Mouse (Mus musculus): ENCODE data around the gene Arf1.

Arf1 gene

DNA sequence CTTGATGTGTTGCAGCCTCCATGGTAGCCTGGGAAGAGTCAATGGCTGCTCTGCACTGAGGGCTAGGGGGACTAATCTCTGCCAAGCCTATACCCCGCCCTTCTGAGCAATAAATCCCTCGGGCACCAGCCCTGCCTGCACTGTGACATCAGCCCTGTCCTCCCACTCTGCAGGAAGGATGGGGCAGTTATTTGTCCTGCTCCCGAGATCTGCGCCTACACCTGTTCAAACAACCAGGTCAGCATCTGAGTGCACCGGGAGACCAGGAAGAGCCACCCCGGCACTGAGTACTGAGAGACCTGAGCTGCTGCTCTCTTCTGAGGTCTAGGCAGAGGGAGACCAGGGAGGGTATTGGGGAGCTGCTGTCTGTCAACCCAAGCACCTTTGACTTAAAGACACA lies 40.4 kb downstream of the Arf1 start:
- no peak for DNase-seq

DNA sequence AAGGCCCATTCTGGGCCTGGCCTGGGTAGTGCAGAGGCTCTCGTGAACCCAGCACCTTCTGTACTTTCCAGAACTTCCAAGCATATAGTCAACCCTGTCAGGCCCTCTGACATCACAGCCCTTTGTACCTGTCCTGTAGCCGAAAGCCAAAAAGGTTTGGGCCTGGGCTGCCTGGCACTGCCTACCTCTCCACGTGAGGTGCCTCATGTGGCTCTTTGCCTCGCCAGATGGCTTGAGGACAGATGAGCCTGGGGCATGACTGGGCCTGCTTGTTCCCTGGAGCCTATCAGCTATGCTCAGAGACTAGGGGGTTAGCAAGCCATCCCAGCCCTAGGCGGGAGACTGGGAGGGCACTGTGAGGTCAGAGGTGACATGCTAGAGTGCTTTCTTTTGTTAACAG lies 42.6 kb downstream of the Arf1 start:
- no peak for DNase-seq

DNA sequence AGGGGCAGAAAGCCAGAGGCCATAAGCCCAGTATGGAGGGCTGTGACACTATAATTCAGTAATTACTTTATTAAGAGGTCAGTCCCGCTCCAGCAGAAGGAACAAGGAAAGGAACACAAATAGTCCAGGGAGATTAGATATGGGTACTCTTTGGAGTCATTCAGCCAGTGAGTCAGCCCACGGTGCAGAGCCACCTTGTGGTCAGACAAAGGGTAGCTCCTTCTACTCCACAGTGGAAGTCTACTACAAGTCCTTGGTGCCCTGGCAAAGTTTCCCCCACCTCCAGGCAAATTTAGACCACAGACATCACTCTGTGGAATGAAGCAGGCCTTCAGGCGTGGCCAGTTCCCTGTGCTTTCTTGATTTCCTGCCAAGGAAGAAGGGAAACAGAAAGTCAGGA lies 44.2 kb downstream of the Arf1 start:
- DNase-seq = peak; percentile 59

DNA sequence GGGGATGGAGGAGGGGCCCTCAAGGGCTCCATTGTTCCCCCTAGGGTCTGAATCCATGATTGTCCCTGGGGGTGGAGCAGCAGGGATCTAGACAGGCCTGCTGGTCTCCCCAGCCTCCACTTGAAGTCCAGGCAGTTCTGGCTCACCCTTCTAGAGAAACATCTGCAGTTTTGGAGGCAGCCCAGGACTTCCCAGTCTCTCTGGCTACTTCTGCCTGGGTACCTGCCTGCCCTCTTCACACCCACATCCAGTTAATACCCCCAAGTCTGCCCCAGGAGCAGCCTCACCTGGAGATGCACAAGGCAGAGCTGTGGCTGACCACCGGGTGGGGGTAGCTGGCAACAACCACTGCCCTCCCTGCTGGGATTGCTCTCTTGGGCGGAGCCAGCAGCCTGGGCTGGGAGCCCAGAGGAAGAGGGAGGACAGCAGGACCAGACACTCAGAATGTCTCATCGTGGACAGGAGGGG lies 45.2 kb downstream of the Arf1 start, which contains the start of gene Gjc2:
Gene Gjc2, minus strand, starts transcription at position 350 of the 468 bp plus-strand sequence.
- DNase-seq = no peak

DNA sequence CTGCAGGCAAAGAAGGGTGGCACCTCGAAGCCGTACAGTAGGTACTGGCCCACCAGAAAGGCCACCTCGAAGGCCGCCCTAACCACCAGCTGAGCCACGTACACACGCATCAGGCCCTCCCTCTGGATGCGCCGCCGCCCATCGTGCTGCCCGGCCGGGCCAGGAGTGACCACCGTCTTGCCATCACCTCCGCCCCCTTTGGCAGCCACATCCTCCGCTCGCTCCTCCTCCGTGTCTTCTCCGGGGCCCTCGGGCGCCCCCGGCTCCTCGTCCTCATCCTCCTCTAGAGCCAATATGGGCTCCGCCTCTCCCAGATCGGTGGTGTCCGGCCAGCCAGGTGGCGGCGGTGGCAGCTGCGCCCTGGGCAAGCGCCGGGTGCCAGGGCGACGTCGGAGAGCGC lies 51.1 kb downstream of the Arf1 start:
- no peak for DNase-seq

DNA sequence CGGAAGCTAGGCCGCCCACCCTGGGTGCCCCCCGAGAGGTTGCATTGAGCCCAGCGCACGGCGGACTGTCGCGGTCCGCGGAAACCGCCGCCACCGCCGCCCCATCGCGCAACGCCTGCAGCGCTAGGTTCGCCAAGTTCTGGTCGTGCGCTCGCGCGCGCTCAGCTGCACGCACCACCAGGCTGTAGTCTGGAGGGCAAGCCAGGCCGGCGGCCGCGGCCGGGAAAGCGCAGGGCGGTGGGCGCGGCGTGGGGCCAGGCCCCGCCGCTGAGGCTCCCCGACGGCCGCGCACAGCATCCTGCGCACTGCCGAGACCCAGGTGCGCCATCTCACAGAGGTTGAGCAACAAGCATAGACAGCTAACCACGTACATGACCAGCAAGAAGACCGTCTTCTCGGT lies 51.6 kb downstream of the Arf1 start:
- DNase-seq = no peak

DNA sequence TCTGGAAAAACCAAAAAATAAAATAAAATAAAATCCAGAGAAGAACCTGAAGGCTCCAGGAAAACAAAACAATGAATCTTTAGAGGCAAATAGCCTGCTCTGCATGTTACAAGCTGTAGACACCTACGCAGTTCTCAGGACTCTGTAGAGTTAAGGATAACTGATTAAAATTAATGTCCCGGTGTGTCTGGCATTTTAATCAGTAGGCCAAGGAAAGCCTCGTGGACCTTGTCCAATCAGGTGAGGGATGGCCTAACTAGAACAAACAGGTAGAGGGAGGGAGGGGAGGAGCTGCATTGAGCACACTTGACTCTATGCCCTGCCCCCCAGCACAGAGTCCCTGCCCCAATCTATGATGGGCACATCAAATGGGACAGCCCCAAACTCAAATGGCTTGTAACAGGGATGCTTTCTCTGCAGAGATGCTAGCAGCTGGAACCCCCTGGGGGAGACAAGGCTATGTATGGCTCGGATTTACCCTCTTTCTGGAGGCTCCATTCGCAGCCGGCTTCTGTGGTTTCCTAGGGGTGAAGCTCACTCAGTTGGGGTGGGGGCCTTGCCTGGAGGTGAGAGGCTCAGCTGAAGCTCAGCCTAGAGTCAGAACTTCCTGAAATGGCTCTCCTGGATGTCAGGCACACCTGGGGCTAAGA lies 53.8 kb downstream of the Arf1 start:
- DNase-seq = no peak

DNA sequence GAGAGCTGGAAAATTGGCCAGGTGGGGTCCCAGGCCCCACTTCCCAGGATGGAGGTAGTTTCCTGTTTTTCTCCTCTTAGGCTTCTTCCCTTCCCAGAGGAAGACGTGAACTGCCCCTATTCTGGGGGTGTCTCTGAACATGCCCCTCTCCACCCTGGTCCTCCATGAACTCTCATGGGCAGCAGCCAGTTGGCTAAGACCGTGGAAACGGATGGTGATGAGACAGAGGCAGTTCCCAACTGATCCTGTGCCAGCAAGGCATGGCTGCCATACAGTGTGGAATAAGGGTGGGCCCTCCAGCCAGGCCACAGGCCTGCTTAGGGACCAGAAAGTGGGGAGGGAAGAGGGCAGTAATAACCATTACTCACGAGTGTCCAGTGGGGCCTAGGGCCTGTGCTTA lies 57.5 kb downstream of the Arf1 start:
- DNase-seq = no peak

DNA sequence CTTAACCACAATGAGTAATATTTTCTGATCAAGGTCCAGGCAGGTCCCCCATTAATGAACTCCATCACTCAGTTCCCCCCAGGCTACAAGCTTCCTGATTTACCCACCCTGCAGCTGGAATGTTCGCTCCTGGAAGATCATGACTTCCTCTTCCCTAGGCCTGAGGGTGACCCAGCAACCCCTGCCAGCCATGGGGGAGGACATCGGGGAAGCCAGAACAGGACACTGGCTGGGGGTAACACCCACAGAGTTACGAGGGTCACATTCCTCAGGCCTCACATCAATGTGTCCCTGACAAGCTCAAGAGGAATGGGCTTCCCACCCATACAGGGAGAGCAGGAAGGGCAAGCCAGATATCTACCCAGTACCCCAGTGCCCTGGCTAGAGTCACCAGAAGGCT lies 58.3 kb downstream of the Arf1 start:
- no peak for DNase-seq

DNA sequence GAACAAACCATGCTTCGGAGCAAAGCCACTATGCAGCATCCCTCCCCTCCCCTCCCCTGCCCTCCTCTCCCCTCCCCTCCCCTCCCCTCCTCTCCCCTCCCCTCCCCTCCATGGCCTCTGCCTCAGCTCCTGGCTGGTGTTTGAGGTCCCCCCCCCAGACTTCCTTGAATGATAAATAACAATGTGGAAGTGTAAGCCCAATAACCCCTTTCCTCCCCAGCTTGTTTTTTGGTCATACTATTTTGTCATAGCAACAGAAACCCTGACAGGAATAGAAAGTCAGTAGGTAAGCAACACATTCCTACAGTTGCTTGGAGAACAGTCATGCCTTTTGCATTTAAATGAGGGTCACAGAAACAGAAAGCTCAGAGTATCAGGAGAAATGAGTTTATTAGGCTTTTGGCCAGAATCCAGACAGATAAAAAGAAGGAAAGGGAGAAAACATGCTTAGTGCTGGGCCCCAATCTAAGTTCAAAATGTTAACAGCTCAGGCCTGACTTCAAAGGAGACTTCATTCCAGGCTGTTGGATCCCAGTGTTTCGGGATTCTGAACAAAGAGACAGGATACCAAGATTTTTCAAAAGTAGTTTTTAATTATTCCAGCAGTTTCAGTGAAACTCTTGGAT lies 62.3 kb downstream of the Arf1 start:
- no peak for DNase-seq

DNA sequence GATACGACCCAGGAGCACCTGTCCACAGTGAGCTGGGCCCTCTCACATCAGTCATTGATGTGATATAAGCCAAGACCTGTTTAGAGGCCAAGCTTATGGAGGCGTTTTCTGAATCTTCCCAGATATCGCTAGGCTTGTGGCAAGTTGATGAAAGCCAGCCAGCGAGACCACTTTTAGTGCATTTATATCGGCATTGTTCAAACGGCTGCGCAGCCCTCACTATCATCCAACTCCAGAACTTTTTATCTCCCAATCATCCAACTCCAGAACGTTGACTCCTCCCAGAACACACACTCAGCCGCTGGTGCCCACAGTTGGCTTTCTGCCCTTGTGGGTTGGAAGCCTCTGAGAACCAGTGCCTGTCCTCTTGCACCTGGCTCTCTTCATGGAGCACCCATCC lies 63.7 kb downstream of the Arf1 start:
- no peak for DNase-seq

DNA sequence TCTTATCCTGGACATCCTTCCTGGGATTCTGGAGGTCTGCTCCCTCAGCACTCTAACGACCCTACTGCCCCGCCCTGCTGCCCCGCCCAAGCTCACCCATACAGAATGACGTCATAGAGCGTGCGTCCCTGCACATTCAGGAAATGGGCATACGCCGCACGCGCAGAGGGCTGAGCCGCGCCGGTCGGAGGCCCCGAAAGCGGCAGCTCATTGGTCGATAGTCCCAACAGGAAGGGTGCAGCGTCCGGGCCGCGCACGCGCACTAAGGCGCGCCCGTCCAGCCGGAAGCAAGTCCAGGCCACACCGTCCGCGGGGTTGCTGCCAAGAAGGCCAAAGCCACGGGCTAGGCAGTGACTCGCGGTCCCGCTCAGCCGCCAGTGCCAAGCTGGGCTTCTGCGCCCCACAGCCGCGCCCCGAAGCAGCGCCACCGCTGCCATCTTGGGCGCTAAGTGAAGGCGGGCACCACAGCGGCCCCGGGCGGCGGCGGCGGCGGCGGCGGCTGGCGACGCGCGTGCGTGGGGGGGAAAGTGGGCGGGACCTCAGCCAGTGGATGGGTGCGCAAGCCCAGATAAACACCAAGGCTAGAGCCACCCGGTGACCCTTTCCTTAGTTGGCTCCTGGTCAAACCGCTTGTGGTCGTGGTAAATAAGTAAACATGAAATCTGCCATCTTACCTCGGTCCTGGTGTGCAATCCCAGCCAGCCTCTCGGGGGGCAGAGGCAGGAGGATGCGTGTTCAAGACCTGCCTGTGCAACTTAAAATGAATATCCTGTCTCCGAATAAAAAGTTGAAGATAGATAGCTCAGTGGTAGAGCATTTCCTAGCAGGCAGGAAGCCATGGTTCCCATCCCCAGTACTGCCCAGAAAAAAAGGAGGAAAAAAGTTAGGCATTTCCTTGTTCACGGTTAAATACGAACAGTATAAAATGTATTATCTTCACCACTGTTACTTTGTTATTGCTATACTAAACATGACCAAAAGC lies 64.5 kb downstream of the Arf1 start, which contains the start of gene Iba57:
Gene Iba57, minus strand, starts transcription at position 485 of the 982 bp plus-strand sequence.
- DNase-seq = peak; percentile 100

DNA sequence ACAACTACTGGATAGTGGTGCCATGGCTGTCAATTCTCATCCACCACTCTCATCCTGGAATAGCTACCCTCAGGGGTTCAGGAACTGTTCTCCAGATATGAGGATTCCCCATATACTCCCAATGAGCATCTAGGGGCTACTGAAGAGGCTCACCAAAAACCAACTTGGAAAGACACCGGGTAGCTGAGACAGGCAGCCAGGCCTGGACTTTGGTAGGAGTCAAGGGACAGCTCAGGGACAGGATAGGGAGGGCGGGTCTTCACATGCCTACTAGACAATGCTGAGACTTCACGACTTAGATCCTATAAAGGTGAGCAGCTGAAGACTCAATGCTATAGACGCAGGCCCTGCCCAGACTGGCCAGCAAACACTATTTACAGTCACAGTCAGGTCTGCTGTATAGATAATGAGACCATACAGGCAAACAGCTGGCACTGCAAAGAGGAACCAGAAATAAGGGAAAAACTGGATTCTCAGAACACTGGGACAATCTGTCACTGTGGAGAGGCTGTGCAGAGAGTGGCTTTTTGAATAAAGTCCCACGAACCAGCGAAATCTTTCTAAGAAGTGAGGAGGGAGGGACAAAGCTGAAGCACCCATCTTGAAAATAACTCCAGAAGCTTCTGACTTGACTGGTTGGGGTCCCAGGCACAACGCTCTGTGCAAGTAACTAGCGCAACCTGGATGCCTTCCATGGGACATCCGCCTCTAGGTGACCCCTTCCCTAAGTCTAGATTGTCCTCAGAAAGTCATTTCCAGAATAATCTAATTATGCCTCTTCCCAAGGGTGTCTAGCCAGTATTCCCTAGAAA lies 65.4 kb downstream of the Arf1 start:
- DNase-seq = no peak
